Mouse (Mus musculus): ENCODE measurements around the gene Acot6. TPM values are rescaled to one million over a fixed set of nuclear protein-coding genes. Genes with fewer than 3 reads are reported as not detected.
A peak's percentile ranks its signal among the peaks of the same experiment; 100 is the strongest.
"Not testable (repeated sequence)": the region's sequence is repeated elsewhere in the genome, so short reads cannot be mapped to it uniquely, and the experiment has no call there.

The Acot6 gene
- polyA plus RNA-seq, 1 experiment from 2014 or later = 1.0 TPM

DNA sequence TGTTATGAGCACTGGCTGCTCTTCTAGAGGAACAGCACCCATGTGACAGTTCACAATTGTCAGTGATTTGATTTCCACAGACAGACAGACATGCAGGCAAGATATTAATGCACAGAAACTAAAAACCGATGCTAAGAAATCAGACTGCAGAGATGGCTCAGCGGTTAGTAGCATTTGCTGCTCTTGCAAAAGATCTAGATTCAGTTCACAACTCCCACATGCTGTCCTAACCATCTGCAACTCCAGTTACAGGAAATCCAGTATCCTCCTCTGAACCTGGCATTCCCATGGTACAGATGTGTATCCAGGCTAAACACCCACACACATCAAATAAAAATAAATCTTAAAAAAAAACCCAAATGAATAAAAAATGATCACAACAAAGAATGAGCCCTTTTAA, 28.8 kb upstream of the Acot6 start:
- no peak for ATAC-seq (replicated peaks; ENCODE audit: insufficient number of reproducible peaks, low FRiP score, low TSS enrichment, low read depth)
- peaks cover 7% of the 10 kb centered on the region; the same call in 1 of the 2 replicates for H3K27me3 ChIP-seq (ENCODE audit: control insufficient read depth, insufficient read depth, low read length)
- H3K4me1 ChIP-seq (ENCODE audit: control insufficient read depth, insufficient read depth, low read length) = no peaks in the 10 kb centered on the region
- H3K27ac ChIP-seq (replicated peaks; ENCODE audit: low read depth, low read length) = no peak overlapping the region
- no peaks in the 10 kb centered on the region for H3K9me3 ChIP-seq (replicated peaks; ENCODE audit: control insufficient read depth, low read length)
- 96% methylated on average over 2 of the region's 2 CpGs for WGBS
- H3K4me3 ChIP-seq (ENCODE audit: low read depth, low read length) = no peak overlapping the region
- H3K36me3 ChIP-seq (replicated peaks; ENCODE audit: control insufficient read depth, insufficient read depth, low read depth, low read length) = no peaks in the 10 kb centered on the region
- no peak for DNase-seq (ENCODE audit: low spot score)
- no peak overlapping the region for H3K9ac ChIP-seq (replicated peaks; ENCODE audit: low read length)
- H3K4me2 ChIP-seq (ENCODE audit: low read depth, low read length) = no peak overlapping the region

DNA sequence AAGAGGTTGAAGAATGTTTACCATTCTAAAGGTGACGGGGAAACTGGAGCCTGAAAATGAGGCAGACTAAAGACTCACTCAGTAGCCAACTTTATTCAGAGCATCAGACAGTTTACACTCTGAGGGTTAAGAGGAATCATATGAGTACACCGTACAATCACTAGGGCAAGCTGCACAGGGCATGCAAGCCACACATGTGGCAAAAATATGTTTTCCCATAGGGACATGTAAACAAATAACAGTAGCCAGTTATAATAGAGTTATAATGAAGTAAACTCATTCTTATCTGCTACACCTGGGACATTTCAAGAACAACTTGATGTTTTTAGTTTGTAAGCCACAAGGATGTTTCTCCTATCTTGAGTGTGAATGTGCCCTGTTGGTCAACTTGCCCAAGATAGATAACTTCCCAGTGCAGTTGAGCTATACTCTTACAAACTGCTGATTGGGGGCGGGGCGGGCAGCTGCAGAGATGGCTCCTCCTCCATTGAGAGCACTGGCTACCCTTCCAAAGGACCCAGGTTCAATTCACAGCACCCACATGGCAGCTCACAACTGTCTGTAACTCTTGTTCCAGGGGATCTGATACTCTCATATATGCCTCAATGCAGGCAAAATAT, 23.0 kb upstream of the Acot6 start:
- Histone ChIP-seq H3K27me3 (ENCODE audit: control insufficient read depth, insufficient read depth, low read length) (no peaks in the 10 kb centered on the region), H3K4me3 (ENCODE audit: low read depth, low read length) (no peak overlapping the region), H3K9me3 (replicated peaks; ENCODE audit: control insufficient read depth, low read length) (no peaks in the 10 kb centered on the region), H3K4me1 (ENCODE audit: control insufficient read depth, insufficient read depth, low read length) (no peaks in the 10 kb centered on the region), H3K9ac (replicated peaks; ENCODE audit: low read length) (no peak overlapping the region), H3K36me3 (replicated peaks; ENCODE audit: control insufficient read depth, insufficient read depth, low read depth, low read length) (no peaks in the 10 kb centered on the region), H3K4me2 (ENCODE audit: low read depth, low read length) (no peak overlapping the region), H3K27ac (replicated peaks; ENCODE audit: low read depth, low read length) (no peak overlapping the region)
- ATAC-seq (replicated peaks; ENCODE audit: insufficient number of reproducible peaks, low FRiP score, low TSS enrichment, low read depth) (no peak), DNase-seq (ENCODE audit: low spot score) (no peak)
- WGBS = 83% methylated on average over 4 of the region's 4 CpGs

DNA sequence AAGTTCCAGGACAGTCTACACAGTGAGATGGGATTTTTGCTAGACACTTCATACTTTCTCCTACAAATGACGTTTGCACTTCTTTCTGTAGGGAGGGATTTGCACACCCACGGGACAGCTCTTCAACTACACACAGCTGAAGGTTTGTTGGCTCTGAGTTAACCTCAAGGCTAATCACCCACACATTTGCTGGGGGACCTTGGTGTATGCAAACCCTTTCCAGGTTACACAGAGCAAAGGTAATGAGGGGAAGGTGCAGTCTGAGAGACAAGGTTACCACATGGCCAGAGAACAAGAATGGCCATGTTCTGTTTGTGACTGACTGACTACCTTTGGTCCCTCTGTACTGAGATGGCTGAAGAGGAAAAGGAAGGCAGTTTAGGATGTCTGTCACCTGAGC, 16.6 kb upstream of the Acot6 start:
- Histone ChIP-seq H3K4me1 (ENCODE audit: control insufficient read depth, insufficient read depth, low read length) (no peaks in the 10 kb centered on the region), H3K27ac (replicated peaks; ENCODE audit: low read depth, low read length) (no peak overlapping the region), H3K4me2 (ENCODE audit: low read depth, low read length) (no peak overlapping the region), H3K36me3 (replicated peaks; ENCODE audit: control insufficient read depth, insufficient read depth, low read depth, low read length) (no peaks in the 10 kb centered on the region), H3K4me3 (ENCODE audit: low read depth, low read length) (no peak overlapping the region), H3K27me3 (ENCODE audit: control insufficient read depth, insufficient read depth, low read length) (no peaks in the 10 kb centered on the region), H3K9me3 (replicated peaks; ENCODE audit: control insufficient read depth, low read length) (no peaks in the 10 kb centered on the region), H3K9ac (replicated peaks; ENCODE audit: low read length) (no peak overlapping the region)
- ATAC-seq (replicated peaks; ENCODE audit: insufficient number of reproducible peaks, low FRiP score, low TSS enrichment, low read depth) (no peak), DNase-seq (ENCODE audit: low spot score) (no peak)
- WGBS = 65% methylated on average over 2 of the region's 2 CpGs

DNA sequence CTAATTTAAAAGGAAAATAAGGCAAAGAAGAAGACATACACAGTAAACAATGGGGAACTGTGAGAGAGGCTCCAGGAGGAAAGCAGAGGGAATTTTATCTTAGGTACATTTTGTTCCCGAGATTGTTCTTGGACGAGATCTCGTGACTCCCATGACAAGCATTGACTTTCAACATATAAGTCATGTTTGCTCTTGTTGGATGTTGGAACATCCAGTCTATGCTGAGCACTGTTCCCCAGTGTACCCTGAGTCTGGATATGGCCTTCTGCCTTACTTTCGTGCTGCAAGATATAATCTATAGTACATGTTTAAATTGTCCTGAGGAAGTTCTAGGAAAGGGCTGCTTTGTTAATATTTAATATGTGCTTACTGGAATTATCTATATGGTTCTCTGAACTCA, 15.9 kb upstream of the Acot6 start:
- Histone ChIP-seq H3K9ac (replicated peaks; ENCODE audit: low read length) (no peak overlapping the region), H3K27ac (replicated peaks; ENCODE audit: low read depth, low read length) (no peak overlapping the region), H3K27me3 (ENCODE audit: control insufficient read depth, insufficient read depth, low read length) (no peaks in the 10 kb centered on the region), H3K4me1 (ENCODE audit: control insufficient read depth, insufficient read depth, low read length) (no peaks in the 10 kb centered on the region), H3K36me3 (replicated peaks; ENCODE audit: control insufficient read depth, insufficient read depth, low read depth, low read length) (no peaks in the 10 kb centered on the region), H3K4me2 (ENCODE audit: low read depth, low read length) (no peak overlapping the region), H3K4me3 (ENCODE audit: low read depth, low read length) (no peak overlapping the region), H3K9me3 (replicated peaks; ENCODE audit: control insufficient read depth, low read length) (no peaks in the 10 kb centered on the region)
- no peak for DNase-seq (ENCODE audit: low spot score)
- no peak for ATAC-seq (replicated peaks; ENCODE audit: insufficient number of reproducible peaks, low FRiP score, low TSS enrichment, low read depth)
- 82% methylated on average over 4 of the region's 4 CpGs for WGBS

DNA sequence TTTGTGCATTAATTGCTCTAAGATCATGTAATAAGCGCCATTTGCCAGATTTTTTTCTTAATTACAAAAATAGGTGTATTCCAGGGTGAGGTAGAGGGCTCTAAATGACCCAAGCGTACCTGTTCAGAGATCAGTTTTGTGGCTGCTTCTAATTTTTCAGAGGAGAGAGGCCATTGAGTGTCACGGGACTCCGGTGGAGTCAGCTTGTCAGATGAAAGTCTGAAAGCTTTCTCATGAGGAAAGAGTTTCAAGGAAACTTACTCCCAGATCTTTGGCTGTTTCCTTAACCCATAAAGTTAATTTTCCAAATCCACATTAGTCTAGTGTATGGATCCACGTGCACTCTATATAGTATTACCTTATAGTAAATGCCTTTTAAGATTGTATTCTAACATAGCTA, 5.8 kb upstream of the Acot6 start:
- ATAC-seq (replicated peaks; ENCODE audit: insufficient number of reproducible peaks, low FRiP score, low TSS enrichment, low read depth); H3K9me3 ChIP-seq (replicated peaks; ENCODE audit: control insufficient read depth, low read length); H3K27ac ChIP-seq (replicated peaks; ENCODE audit: low read depth, low read length); H3K9ac ChIP-seq (replicated peaks; ENCODE audit: low read length); H3K36me3 ChIP-seq (replicated peaks; ENCODE audit: control insufficient read depth, insufficient read depth, low read depth, low read length); H3K4me2 ChIP-seq (ENCODE audit: low read depth, low read length); H3K4me3 ChIP-seq (ENCODE audit: low read depth, low read length); H3K4me1 ChIP-seq (ENCODE audit: control insufficient read depth, insufficient read depth, low read length); H3K27me3 ChIP-seq (ENCODE audit: control insufficient read depth, insufficient read depth, low read length); DNase-seq (ENCODE audit: low spot score): not testable (repeated sequence)
- WGBS = 84% methylated on average over 5 of the region's 5 CpGs

DNA sequence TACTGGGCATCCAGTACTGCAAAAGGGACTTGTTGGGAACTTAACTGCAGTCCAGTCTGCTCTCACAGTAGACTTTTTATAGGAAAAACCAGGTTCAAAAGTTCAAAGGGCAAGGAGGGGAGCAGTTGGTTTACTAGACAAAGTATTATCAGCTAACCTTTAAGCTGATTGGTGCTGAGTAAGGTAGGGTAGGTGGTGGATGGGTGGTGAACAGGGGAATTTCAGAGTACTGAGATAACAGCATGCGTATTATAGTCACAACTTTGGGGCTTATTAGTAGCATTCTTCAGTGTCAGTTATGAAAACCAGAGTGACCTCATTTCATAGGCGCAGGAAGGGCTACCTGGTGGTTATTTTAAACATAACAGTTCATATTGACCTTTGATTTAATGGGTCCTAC, 849 bp upstream of the Acot6 start:
- no peaks in the 10 kb centered on the region for H3K9me3 ChIP-seq (replicated peaks; ENCODE audit: control insufficient read depth, low read length)
- H3K4me3 ChIP-seq (ENCODE audit: low read depth, low read length) = no peak overlapping the region
- H3K4me2 ChIP-seq (ENCODE audit: low read depth, low read length) = no peak overlapping the region
- no peak overlapping the region for H3K27ac ChIP-seq (replicated peaks; ENCODE audit: low read depth, low read length)
- H3K27me3 ChIP-seq (ENCODE audit: control insufficient read depth, insufficient read depth, low read length) = no peaks in the 10 kb centered on the region
- no peak overlapping the region for H3K9ac ChIP-seq (replicated peaks; ENCODE audit: low read length)
- DNase-seq (ENCODE audit: low spot score) (no peak), ATAC-seq (replicated peaks; ENCODE audit: insufficient number of reproducible peaks, low FRiP score, low TSS enrichment, low read depth) (no peak)
- H3K36me3 ChIP-seq (replicated peaks; ENCODE audit: control insufficient read depth, insufficient read depth, low read depth, low read length) = no peaks in the 10 kb centered on the region
- 94% methylated on average over 2 of the region's 2 CpGs for WGBS
- no peaks in the 10 kb centered on the region for H3K4me1 ChIP-seq (ENCODE audit: control insufficient read depth, insufficient read depth, low read length)

DNA sequence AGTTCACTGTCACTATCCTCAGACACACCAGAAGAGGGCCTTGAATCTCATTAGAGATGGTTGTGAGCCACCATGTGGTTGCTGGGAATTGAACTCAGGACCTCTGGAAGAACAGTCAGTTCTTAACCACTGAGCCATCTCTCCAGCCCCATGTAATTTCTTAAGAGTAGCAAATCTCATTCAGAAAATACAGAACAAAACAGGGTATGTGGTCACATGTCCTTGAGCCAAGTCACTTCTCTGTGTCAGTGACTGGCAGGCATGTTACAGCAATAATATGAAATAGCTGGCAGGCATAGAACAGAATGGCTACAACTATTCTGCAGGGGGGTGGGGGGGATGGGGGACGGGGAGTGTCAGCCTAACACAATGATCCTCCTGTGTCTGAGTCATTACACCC, 383 bp upstream of the Acot6 start:
- Histone ChIP-seq H3K4me2 (ENCODE audit: low read depth, low read length) (no peak overlapping the region; the same call in 1 of the 2 replicates), H3K27ac (replicated peaks; ENCODE audit: low read depth, low read length) (no peak overlapping the region), H3K27me3 (ENCODE audit: control insufficient read depth, insufficient read depth, low read length) (no peaks in the 10 kb centered on the region), H3K9ac (replicated peaks; ENCODE audit: low read length) (no peak overlapping the region), H3K4me3 (ENCODE audit: low read depth, low read length) (no peak overlapping the region), H3K4me1 (ENCODE audit: control insufficient read depth, insufficient read depth, low read length) (no peaks in the 10 kb centered on the region), H3K9me3 (replicated peaks; ENCODE audit: control insufficient read depth, low read length) (no peaks in the 10 kb centered on the region), H3K36me3 (replicated peaks; ENCODE audit: control insufficient read depth, insufficient read depth, low read depth, low read length) (no peaks in the 10 kb centered on the region)
- DNase-seq (ENCODE audit: low spot score) = no peak
- WGBS = 50% methylated on average over 1 of the region's 1 CpGs
- no peak for ATAC-seq (replicated peaks; ENCODE audit: insufficient number of reproducible peaks, low FRiP score, low TSS enrichment, low read depth)

DNA sequence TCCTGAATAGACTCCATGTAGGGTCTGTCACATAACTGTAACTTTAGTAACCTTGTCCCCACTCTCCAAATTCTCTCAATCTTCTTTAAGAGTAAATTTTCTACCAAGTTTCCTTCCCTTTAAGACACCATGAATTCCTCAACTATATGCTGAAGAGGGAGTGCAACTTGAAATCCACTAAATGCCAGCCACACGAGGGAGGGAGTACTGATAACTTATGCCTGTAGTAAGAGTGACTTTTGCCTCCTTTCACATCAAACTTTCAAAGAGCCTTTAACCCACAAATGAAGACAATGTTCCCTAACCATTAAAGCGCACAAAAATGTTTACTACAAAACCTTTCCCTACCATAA, 1.0 kb downstream of the Acot6 start:
- Histone ChIP-seq H3K27ac (replicated peaks; ENCODE audit: low read depth, low read length) (no peak overlapping the region), H3K4me3 (ENCODE audit: low read depth, low read length) (peak overlapping the region; percentile 44), H3K27me3 (ENCODE audit: control insufficient read depth, insufficient read depth, low read length) (no peaks in the 10 kb centered on the region), H3K9ac (replicated peaks; ENCODE audit: low read length) (peak overlapping the region; percentile 71), H3K9me3 (replicated peaks; ENCODE audit: control insufficient read depth, low read length) (no peaks in the 10 kb centered on the region), H3K4me2 (ENCODE audit: low read depth, low read length) (peak overlapping the region; percentile 84), H3K36me3 (replicated peaks; ENCODE audit: control insufficient read depth, insufficient read depth, low read depth, low read length) (no peaks in the 10 kb centered on the region), H3K4me1 (ENCODE audit: control insufficient read depth, insufficient read depth, low read length) (no peaks in the 10 kb centered on the region)
- DNase-seq (ENCODE audit: low spot score) (no peak), ATAC-seq (replicated peaks; ENCODE audit: insufficient number of reproducible peaks, low FRiP score, low TSS enrichment, low read depth) (no peak)
- 58% methylated on average over 2 of the region's 2 CpGs for WGBS

Data from embryonic facial prominence, embryonic 11.5 days (tissue).